Mouse (Mus musculus): ENCODE results near the gene Flot2. TPM values are rescaled to one million over a fixed set of nuclear protein-coding genes. Genes with fewer than 3 reads are reported as not detected.
"Not testable (repeated sequence)": the region's sequence is repeated elsewhere in the genome, so short reads cannot be mapped to it uniquely, and the experiment has no call there.

Flot2 gene
- polyA plus RNA-seq, 1 experiment = 5.4 TPM

DNA sequence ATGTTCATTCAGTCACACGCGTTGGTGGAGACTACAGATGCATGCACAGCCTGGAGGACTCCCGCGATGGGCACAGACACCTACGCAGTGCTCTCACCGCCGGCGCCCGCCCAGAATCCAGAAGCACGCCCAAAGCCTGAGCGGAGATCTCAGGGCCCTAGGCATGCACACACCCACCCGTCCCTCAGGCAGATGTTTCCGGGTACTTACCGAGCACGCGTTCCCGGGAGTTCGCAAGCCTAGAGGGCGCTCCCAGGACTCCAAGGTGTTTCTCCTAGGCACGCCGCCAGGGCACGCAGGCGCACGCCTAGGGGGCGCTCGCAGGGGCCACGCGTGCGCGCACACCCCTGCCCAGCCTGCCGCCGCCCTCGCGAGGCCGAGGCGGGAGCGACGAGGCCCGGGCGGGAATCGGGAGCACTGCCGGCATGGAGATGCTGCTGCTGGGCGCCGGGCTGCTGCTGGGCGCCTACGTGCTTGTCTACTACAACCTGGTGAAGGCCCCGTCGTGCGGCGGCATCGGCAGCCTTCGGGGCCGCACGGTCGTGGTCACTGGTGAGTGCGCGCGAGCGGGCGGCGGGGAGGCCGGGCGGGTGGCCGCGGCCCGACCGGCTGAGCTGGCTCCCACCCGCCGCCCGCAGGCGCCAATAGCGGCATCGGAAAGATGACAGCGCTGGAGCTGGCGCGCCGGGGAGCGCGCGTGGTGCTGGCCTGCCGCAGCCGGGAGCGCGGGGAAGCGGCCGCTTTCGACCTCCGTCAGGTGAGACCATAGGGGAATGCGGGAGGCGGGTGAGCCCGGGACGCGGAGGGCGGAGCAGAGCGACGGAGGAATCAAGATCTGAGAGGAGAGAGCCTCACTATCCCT lies 5.6 kb upstream of the Flot2 start, which contains the start of gene Dhrs13:
Dhrs13 (plus strand) TSS at position 334 of the 862 bp plus-strand sequence.
- Histone ChIP-seq H3K27me3 (ENCODE audit: control insufficient read depth) (no peaks in the 10 kb centered on the region), H3K4me3 (replicated peaks) (peak within 1 kb of the TSS; percentile 88), H3K9me3 (ENCODE audit: control insufficient read depth, low read length) (no peaks in the 10 kb centered on the region), H3K4me1 (ENCODE audit: control insufficient read depth) (peaks cover 69% of the 10 kb centered on the region), H3K36me3 (ENCODE audit: control insufficient read depth) (peaks cover 87% of the 10 kb centered on the region)
- TF ChIP-seq TAL1 (IDR thresholded peaks at IDR 0.05; ENCODE audit: low read length) = no peak

GRCm38 (mm10) chr11:78032809-78033195 lies 4.9 kb upstream of the Flot2 start:
- H3K4me1 ChIP-seq (ENCODE audit: control insufficient read depth) = peaks cover 75% of the 10 kb centered on the region

DNA sequence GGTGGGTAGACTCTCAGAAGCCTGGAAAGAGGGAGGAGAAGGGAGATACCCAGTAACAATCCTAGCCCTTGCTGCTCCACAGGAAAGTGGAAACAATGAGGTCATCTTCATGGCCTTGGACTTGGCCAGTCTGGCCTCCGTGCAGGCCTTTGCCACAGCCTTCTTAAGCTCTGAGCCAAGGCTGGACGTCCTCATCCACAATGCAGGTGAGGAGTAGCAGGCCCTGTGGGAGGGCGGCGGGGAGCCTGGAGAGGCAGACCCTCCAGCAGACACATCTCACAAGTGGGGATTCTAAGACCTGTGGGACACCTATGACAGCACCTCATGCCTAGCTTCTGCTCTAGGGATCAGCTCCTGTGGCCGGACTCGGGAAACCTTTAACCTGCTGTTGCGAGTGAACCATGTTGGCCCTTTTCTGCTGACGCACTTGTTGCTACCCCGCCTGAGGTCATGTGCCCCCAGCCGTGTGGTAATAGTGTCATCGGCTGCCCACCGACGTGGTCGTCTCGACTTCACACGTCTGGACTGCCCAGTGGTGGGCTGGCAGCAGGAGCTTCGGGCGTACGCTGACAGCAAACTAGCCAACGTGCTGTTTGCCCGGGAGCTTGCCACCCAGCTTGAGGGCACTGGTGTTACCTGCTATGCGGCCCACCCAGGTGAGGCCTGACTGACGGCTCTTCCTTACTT lies 3.7 kb upstream of the Flot2 start:
- H3K4me3 ChIP-seq (replicated peaks) = peak overlapping the region; percentile 88
- H3K36me3 ChIP-seq (ENCODE audit: control insufficient read depth) = peaks cover 87% of the 10 kb centered on the region
- no peaks in the 10 kb centered on the region for H3K27me3 ChIP-seq (ENCODE audit: control insufficient read depth)
- TF ChIP-seq TAL1 (IDR thresholded peaks at IDR 0.05; ENCODE audit: low read length) (no peak), GATA1 (IDR thresholded peaks at IDR 0.05; ENCODE audit: low read length) (no peak)
- peaks cover 87% of the 10 kb centered on the region for H3K4me1 ChIP-seq (ENCODE audit: control insufficient read depth)
- H3K9me3 ChIP-seq (ENCODE audit: control insufficient read depth, low read length) = no peaks in the 10 kb centered on the region

More at GRCm38 (mm10) chr11:78032809-78033195, 4.9 kb upstream of the Flot2 start:
- Histone ChIP-seq H3K27me3 (ENCODE audit: control insufficient read depth) (no peaks in the 10 kb centered on the region), H3K4me3 (replicated peaks) (peak overlapping the region; percentile 88), H3K9me3 (ENCODE audit: control insufficient read depth, low read length) (no peaks in the 10 kb centered on the region), H3K36me3 (ENCODE audit: control insufficient read depth) (peaks cover 87% of the 10 kb centered on the region)
- no peak for TF ChIP-seq GATA1 (IDR thresholded peaks at IDR 0.05; ENCODE audit: low read length)
- TF ChIP-seq TAL1 (IDR thresholded peaks at IDR 0.05; ENCODE audit: low read length) = no peak

- peaks cover 90% of the 10 kb centered on the region for H3K36me3 ChIP-seq (ENCODE audit: control insufficient read depth)
- H3K4me3 ChIP-seq (replicated peaks) = peak overlapping the region; percentile 84
Measured at GRCm38 (mm10) chr11:78036791-78037190, 940 bp upstream of the Flot2 start.

GRCm38 (mm10) chr11:78040878-78041277 lies 3.1 kb downstream of the Flot2 start:
- Histone ChIP-seq H3K4me1 (ENCODE audit: control insufficient read depth) (peaks cover 54% of the 10 kb centered on the region), H3K9me3 (ENCODE audit: control insufficient read depth, low read length) (no peaks in the 10 kb centered on the region; the same call in 1 of the 2 replicates), H3K27me3 (ENCODE audit: control insufficient read depth) (no peaks in the 10 kb centered on the region), H3K36me3 (ENCODE audit: control insufficient read depth) (peaks cover 77% of the 10 kb centered on the region), H3K4me3 (replicated peaks) (no peak overlapping the region)
- TF ChIP-seq GATA1 (IDR thresholded peaks at IDR 0.05; ENCODE audit: low read length) = no peak
- TF ChIP-seq TAL1 (IDR thresholded peaks at IDR 0.05; ENCODE audit: low read length) = no peak

More at GRCm38 (mm10) chr11:78036791-78037190, 940 bp upstream of the Flot2 start:
- H3K27me3 ChIP-seq (ENCODE audit: control insufficient read depth) = no peaks in the 10 kb centered on the region
- H3K9me3 ChIP-seq (ENCODE audit: control insufficient read depth, low read length) = no peaks in the 10 kb centered on the region
- peaks cover 84% of the 10 kb centered on the region for H3K4me1 ChIP-seq (ENCODE audit: control insufficient read depth)
- no peak for TF ChIP-seq TAL1 (IDR thresholded peaks at IDR 0.05; ENCODE audit: low read length)
- TF ChIP-seq GATA1 (IDR thresholded peaks at IDR 0.05; ENCODE audit: low read length) = no peak

DNA sequence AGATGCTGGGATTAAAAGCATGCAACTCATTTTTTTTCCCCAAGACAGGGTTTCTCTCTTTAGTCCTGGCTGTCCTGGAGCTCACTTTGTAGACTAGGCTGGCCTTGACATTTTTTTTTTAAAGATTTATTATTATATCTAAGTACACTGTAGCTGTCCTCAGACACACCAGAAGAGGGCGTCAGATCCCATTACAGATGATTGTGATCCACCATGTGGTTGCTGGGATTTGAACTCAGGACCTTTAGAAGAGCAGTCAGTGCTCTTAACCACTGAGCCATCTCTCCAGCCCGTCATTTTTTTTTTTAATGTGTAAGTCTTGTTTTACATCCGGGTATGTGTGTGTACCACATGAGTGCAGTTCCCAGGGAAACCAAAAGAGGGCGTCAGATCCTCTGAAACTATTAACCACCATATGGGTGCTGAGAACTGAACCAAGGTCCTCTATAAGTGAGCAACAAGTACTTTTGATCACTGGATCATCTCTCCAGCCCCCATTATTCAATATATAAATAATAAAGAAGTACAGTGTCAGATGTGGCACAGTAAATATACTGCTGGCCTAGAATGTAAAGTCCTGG lies 4.6 kb downstream of the Flot2 start:
- H3K4me3 ChIP-seq (replicated peaks); H3K9me3 ChIP-seq (ENCODE audit: control insufficient read depth, low read length); H3K27me3 ChIP-seq (ENCODE audit: control insufficient read depth): not testable (repeated sequence)
- H3K36me3 ChIP-seq (ENCODE audit: control insufficient read depth) = peaks cover 64% of the 10 kb centered on the region
- H3K4me1 ChIP-seq (ENCODE audit: control insufficient read depth) = peaks cover 44% of the 10 kb centered on the region

DNA sequence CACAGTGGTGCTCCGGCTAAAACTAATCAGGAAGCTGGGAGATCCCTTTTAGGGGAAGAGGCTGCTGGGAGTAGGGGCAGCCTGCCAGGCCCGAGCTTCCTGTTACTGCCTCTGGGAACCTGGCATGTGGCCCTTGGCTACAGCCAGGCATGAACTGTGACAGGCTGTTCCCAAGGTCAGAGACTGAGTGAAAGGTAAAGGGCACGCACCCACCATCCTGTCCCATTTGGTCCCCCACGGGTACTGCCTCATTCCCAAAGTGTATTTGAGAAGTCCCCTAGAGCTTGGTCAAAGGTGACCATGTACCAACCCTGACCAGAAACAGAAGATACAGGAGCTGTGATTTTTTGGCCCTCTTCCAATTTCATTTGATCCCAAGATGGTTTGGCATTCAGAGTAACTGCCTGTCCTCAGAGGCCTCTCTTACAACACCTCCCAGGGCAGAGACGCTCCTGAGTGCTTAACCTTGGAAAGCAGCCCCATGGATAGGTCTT lies 7.1 kb downstream of the Flot2 start:
- Histone ChIP-seq H3K9me3 (ENCODE audit: control insufficient read depth, low read length) (no peaks in the 10 kb centered on the region; the same call in 1 of the 2 replicates), H3K4me1 (ENCODE audit: control insufficient read depth) (peaks cover 26% of the 10 kb centered on the region), H3K27me3 (ENCODE audit: control insufficient read depth) (no peaks in the 10 kb centered on the region), H3K36me3 (ENCODE audit: control insufficient read depth) (peaks cover 40% of the 10 kb centered on the region), H3K4me3 (replicated peaks) (no peak overlapping the region)
- TF ChIP-seq TAL1 (IDR thresholded peaks at IDR 0.05; ENCODE audit: low read length) (no peak), GATA1 (IDR thresholded peaks at IDR 0.05; ENCODE audit: low read length) (no peak)

DNA sequence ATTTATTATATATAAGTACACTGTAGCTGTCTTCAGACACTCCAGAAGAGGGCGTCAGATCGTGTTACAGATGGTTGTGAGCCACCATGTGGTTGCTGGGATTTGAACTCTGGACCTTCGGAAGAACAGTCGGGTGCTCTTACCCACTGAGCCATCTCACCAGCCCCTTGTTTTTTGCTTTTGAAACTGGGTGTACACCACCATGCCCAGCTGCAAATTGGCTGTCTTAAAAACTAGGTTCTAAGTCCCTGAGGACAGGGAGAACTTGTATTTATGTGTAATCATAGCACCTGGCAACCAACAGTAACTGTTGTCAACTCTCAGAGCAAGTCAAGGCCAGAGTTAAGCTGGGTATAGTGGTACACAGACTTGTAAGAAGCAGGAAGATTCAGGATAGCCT lies 10.9 kb downstream of the Flot2 start:
- H3K9me3 ChIP-seq (ENCODE audit: control insufficient read depth, low read length); H3K4me3 ChIP-seq (replicated peaks); H3K27me3 ChIP-seq (ENCODE audit: control insufficient read depth): not testable (repeated sequence)
- Histone ChIP-seq H3K4me1 (ENCODE audit: control insufficient read depth) (peaks cover 39% of the 10 kb centered on the region), H3K36me3 (ENCODE audit: control insufficient read depth) (peaks cover 39% of the 10 kb centered on the region)

- no peaks in the 10 kb centered on the region for H3K27me3 ChIP-seq (ENCODE audit: control insufficient read depth)
- no peak for TF ChIP-seq GATA1 (IDR thresholded peaks at IDR 0.05; ENCODE audit: low read length)
- TF ChIP-seq TAL1 (IDR thresholded peaks at IDR 0.05; ENCODE audit: low read length) = no peak
- peaks cover 45% of the 10 kb centered on the region for H3K4me1 ChIP-seq (ENCODE audit: control insufficient read depth)
- H3K4me3 ChIP-seq (replicated peaks) = peak overlapping the region; percentile 33
- no peaks in the 10 kb centered on the region for H3K9me3 ChIP-seq (ENCODE audit: control insufficient read depth, low read length)
- peaks cover 65% of the 10 kb centered on the region for H3K36me3 ChIP-seq (ENCODE audit: control insufficient read depth)
Measured at GRCm38 (mm10) chr11:78053078-78053477, 15.3 kb downstream of the Flot2 start.

All from erythroblast, embryonic 14.5 days (primary cell).